Mouse (Mus musculus) urinary bladder, postnatal 10 days (tissue): ENCODE results near the gene Tmem128.

Experiments used
- DNase-seq: peaks from one replicate; pipeline ENCODE4 v3.0.0; 2022; ENCODE audit warnings: low spot score

The Tmem128 gene

DNA sequence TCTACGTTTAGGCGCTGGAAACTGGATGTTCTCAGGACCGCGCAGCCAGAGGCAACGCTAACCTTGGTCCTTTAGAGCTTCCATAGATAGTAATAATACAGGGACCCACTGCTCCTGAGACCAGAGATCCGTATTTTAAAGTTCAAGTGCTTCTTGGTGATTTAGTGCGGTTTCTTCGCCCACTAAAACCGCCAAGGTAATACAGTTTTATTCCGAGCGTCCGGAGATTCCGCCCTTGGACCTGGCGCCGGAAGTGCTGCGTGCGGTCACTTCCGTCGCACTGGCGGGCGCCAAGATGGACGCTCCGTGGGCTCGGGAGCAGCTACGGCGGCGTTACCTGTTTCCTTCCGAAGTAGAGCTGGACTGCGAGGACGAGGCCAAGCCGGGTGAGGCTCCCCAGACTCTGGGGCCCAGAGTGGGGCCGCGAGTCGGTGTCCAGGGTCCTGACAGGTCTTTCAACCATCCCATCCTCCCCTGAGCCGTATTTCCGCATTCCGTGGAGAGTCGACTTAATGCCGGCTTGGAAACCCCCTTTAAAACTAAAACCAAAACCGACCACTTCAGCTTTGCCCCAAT lies at the start of gene Tmem128:
Gene Tmem128 (plus strand): TSS at position 79 of the 576 bp plus-strand sequence.
- DNase-seq, result no peak

DNA sequence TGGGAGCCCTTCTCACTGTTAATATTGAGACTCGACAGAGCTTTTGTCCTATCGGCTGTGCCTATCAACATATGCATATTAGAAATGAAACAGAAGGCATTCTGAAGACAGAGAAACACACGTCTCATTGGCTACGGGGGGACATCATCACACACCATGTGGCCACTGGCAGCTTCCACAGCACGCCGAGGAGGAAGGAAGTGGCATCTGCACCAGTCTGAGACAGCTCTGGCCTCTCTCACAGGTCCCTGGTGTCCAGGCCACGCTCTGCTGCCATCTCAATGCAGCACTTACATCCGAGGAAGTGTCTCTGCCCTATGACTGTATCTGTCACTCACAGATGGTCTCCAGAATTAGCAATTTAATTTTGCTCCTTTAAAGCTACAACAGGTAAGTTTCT lies 48.3 kb upstream of the Tmem128 start:
- DNase-seq, result no peak

DNA sequence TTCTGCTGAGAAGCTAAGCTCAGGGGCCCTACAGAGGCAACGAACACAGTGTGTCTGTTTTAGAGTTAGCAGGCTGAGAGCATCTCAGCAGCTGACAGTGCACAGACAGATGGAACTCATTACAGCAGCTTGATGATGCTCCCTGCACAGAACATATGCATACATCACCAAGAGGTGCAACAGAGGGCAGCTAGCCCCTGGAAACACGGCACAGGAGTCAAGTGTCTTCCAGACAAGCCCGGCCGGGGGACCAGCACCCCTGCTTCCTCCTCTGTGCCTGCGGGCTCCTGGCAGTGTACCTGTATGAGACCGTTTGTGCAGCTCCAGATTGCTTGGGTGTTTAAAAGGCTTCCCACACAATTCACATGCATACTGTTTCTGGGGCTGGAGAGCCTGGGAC lies 47.0 kb upstream of the Tmem128 start:
- DNase-seq, result no peak

DNA sequence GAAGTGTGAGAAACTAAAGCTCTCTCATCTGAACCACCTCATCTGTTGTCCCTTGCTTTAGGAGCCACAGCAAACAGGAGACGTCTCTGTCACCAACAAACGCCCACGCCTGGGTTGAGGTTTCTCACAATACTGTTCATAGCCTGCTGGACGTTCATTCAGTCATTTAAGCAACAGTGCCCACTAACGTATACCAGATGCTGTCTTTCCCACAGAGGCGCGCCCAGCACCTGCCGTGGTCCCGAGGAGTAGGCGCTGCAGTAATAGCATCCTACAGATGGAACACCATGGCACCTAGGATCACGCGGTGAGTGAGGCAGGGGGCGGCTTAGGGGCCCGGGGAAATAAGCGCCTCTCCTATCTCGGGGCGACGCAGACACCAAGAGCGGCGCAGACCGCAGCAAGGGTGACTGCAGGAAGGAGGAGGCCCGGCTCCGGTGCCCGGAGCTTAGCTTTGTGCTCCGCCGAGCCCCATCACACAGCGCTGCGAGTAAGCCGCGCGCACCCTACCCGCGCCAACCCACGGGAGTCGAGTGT lies 40.1 kb upstream of the Tmem128 start:
- no peak for DNase-seq

DNA sequence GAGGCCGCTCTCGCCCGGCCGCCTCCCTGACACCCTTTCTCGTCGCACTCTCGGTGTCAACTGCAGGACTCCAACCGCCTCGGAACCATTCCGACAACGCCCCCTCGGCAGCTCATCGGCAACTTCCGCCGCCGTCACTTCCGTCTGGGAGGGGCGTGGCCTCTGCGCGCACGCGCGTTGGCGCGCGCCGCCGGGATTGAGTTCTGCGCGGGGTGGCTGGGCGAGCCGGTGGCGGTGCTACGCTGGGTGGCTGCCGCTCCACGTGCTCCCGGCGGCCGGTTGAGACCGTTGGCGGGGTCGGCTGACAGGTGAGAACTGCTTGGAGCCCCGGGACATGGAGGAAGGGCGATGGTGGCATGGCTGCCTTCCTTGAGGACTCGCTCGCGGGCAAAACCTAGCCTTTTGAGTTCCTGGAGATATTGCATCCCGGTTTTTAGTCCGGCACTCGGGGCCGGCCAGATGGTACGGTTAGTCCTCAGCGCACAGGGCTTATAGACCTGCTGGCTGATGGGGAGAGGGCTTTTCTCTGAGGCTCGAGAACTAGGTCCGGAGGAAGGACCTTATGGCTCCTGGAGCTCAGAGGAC lies 39.6 kb upstream of the Tmem128 start, which contains the start of the genes Zbtb49 and Lyar:
Gene Zbtb49 (minus strand): TSS at position 130 of the 585 bp plus-strand sequence.
Gene Lyar (plus strand): TSS at position 143 of the 585 bp plus-strand sequence.
- DNase-seq, result peak; percentile 84

DNA sequence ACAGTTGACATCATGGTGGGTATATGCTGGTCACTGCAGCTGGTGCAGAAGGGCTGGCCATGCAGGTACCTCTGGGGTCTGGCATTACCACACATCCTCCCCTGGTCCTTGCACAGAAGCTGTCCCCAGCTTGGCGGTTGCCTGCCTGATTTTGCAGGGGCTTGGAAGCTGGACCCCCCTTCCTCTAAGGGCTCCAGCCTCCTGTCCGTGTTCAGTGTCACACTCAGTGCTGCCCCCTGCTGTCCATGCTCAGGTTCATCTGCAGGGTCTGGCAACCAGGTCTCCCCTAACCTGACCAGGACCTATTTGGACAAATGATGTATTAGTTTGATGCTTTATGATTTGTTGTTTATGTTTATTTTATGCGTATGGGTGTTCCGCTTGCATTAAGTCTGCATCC lies 24.6 kb upstream of the Tmem128 start:
- no peak for DNase-seq

DNA sequence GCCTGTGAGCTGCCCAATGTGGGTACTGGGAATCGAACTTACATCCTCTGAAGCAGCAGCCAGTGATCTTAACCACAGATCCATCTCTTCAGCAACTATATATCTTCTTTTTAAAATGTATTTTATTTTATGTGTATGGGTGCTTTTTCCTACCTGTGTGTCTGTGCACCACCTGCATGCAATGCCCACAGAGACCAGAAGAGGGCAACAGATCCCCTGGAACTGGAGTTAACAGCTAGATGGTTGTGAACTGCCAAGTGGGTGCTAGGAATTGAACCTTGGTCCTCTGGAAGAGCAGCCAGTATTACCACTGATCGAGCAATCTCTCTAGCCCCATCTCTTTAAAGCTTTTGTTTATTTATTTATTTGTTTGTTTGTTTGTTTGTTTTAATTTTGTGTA lies 23.4 kb upstream of the Tmem128 start:
- DNase-seq, result no peak

DNA sequence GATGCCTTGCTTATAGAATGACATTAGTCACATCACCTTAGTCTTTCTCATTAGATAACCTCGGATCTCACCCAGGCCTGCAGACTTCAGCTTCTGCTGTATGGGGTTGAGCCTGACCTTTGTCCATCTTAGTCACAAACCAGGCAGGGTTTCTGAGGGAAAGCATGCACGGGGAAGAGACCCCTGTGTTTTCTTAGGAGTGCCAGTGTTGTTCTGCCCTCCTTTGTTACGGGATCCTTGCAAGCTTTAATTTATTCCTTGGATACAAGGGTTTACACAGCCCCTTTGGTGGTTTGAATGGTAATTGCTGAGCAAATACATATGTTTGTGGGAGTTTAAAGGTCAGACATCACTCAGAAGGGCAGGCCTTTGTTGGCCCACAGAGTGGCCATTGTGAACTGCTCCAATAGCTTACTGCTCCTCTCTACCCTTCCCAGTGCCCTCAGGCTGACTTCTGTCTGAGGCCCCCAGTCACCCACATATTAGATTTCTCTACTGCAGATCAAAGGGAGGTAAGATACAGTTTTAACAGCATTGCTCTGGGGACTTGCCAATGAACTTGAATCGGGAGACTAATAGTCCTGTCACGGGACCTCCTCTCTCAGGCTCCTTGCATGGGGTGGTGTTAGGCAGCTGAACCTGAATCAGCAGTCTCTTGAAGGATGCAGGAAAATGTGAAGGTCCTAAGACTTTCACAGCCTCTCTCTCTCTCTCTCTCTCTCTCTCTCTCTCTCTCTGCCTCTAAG lies 19.1 kb upstream of the Tmem128 start:
- DNase-seq, result no peak

DNA sequence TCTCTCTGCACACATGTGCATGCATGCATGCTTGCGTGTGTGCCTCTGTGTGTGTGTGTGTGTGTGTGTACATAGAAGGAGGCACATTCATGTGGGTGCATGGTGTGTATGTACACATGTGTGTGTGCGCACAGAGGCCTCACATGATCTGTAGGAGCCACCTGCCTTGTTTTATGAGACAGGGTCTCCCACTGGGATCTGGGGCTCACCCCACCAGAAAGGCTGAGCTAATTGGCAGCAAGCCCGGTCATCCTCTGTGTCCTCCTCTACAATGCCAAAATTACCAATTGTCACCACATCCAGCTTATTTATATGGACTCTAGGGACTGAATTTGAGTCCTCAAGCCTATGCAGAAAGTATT lies 18.5 kb upstream of the Tmem128 start:
- no peak for DNase-seq

DNA sequence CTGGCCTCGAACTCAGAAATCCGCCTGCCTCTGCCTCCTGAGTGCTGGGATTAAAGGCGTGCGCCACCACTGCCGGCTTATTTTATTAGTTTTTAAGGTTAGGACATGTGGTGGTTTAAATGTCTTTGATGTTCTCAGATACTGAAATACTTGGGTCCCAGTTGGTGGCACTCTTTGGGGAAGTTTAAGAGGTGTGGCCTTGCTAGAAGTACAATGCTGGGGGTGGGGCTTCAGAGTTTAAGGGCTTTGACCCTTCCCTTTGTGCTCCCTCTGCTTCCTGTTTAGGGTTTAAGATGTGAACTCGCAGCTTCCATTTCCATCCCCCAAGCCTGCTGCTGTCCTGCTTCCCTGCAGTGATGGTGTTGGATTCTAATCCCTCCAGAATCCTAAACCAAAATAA lies 18.0 kb upstream of the Tmem128 start:
- DNase-seq, result no peak

DNA sequence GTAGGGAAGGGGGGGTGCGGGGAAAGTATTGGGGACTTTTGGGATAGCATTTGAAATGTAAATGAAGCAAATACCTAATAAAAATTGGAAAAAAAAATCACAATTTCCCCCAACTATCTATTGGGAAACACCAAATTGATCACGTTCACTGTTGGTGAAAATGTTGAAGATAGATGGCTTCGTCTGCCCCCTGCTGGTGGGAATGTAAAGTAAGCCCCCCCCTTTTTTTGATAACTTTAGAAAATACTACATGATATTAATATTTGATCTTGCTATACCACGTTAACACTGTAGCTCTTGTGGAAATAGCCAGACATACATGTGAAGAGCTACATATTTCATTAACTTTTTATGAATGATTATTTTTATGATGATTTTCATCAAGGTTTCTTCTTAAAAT lies 4.8 kb upstream of the Tmem128 start:
- DNase-seq, result no peak

DNA sequence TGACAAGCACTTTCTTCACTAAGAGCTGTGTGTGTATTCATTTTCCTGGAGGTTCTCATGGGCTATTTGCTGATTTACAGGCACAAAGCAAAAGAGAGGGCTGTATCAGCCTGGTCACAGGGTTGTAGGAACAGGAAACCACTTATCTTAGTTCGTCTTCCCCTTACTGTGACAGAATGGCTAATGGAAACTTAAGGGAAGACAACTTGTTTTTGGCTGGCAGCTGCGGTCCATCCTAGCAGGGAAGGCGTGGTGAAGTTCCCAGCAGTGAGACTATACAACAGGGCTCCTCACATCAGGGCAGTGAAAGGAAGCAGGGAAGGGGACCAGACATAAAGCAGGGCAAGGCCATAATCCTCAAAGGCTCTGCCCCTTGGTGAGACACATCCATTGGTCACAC lies 4.3 kb upstream of the Tmem128 start:
- no peak for DNase-seq

DNA sequence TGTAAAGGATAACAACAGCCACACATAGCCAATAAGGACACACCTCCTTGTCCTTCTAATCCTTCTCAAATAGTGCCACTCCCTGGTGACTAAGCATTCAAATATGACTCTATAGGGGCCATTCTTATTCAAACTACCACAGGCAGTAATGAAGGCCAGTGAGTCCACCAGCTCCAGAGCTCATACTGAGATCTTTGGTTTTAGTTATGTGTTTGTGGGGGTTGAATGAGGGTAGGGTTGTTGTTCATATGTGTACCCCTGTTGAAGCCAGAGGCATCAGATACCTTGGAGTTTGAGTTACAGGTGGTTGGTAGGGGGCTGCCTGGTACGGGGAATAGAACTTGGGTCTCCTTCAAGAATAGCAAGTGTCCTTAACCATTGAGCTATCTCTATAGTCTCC lies 3.4 kb upstream of the Tmem128 start:
- no peak for DNase-seq

DNA sequence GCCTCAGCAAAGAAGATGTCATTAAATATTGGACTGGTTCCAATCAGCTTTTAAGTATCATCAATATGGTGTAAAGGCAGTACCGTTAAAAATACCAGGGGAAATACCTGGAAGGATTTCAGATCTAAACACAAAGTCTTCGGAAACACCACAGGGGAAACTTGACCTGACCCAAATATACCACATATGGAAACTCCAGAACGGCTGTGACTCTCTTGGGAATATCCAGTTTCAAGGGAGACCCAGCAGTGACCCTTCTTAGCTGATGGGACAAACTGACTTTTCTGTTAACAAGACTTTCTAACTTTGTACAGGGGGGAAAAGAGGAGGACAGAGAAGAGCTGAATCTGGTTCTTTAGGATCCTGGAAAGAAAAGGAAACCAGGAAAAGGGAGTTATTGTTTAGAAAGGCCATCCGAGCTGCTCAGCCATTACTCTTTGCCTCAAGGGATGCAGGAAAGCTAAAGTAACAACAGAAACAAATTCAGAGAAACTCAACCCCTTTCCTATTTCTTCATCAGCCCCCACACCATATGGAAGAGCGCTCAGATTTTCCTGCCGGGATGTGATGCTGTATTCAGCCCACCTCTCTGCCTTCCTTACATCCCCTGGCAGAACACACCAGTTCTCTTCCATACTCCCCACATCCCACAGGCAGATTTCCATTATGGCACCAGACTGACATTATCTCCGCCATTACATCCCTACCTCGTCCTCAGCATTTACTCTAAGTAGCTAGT lies 1.8 kb upstream of the Tmem128 start:
- DNase-seq, result no peak

DNA sequence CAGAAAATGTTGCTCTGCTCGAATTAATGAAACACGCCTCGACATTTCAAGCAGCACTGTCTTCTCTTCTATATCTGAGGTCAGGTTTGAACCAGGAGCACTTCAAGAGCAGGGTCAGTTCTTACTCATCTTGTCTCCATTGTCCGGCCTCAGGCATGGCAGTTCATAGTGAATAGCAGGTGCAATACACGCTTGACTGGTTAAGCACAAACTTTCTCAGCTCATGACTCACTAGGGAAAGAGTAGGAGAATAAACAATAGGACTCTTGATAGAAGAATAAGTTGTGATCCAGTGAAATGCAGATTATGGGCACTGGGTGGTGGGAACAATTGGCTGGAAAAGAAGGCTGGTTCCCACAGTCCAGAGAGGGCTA lies 1.2 kb upstream of the Tmem128 start:
- DNase-seq, result no peak

DNA sequence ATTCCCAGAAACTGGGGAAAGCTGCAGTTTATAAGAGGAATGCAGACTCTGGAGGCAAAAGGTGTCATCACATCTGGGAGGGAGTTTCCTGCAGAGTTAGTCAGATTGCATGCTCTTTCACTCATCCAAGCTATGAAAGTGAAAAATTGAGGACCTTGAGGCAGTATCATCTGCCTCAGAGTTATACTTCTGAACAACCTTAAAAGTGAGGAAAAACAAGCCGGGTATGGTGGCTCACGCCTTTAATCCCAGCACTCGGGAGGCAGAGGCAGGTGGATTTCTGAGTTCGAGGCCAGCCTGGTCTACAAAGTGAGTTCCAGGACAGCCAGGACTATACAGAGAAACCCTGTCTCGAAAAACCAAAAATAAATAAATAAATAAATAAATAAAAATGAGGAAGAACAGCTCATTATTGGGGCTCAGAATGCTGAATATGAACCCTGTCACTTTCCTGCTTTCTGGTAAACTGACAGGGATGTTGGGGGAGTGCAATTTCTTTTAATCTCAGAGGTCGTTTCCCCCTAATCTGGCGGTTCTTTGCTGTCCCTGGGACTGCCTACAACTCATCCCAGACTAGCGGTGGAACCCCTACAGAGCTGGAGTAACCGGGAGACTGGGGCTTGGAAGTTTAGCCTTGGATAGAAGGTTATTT lies 404 bp upstream of the Tmem128 start:
- no peak for DNase-seq

DNA sequence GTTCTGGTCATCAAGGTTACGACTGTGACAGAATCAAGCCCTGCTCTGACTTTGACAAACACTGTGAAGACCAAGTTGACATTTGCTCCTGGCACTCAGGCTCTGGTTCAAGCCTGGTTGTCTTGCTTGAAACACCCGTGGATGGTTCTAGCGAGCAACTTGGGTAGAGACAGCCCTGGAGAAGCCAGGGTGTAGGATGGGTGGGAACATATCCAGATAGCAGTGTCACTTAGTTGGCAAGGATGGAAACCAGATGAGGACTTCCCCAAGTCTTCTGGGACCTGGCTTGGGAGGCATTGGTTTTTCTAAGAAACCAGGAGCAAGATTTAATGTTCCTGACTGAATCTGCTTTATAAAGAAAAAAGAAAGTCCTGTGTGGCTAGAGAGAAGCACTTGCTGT lies 11.0 kb downstream of the Tmem128 start:
- no peak for DNase-seq

DNA sequence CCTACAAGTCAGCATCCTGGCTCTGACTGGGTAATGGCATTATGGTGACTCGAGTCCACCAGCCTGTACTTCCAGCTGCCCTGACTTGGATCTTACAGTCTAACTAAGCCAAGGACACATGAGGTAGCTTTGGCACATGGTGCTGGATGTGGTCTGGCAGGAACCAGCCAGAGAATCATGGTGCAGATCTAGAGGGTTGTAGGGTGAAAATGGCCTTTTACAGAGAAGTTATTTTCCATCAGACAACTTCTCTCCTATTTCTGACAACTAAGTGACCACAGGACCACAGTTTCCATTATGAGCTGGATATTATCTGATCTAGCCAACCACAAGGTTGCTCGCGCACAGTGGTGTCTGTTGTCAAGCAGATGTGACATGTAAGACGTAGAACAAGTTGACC lies 13.8 kb downstream of the Tmem128 start:
- DNase-seq, result no peak

DNA sequence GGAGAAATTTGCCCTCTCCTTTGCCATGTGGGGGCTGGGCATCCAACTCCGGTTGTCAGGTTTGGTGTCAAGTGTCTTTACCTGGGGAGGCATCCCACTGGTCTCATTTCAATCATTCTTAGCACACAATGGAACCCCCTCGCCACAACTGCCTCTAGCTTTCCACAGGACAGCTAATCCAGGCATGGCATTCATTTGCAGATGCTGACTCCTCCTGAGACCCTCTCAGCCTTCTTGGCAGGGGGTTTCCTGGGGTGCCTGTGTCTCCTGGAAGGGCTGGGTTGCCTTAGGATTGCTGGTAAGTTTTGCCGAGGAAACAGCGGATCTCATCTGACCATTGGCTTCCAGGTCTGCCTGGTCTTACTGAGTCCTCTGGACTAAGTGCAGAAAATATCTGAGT lies 15.8 kb downstream of the Tmem128 start, which contains the start of gene Otop1:
Gene Otop1 (plus strand): TSS at position 202 of the 400 bp plus-strand sequence.
- DNase-seq, result no peak

DNA sequence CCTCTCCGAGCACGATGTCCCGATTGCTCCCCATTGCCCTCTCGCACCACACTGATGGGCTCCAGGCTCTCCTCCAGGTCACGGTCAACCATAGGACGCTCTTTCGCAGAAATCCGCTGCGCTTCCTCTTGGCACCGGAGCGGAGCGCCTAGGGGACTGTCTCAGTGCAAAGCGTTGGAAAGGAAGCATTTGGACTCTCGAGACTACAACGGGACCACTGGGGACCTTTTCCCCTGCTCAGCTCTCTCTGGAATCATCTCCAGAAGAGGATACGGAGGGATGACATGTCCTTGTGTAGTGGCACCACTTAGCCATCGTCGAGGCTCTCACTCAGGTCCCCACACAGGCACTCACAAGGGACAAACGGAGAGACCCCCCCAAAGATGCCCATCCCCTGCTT lies 16.5 kb downstream of the Tmem128 start:
- no peak for DNase-seq

DNA sequence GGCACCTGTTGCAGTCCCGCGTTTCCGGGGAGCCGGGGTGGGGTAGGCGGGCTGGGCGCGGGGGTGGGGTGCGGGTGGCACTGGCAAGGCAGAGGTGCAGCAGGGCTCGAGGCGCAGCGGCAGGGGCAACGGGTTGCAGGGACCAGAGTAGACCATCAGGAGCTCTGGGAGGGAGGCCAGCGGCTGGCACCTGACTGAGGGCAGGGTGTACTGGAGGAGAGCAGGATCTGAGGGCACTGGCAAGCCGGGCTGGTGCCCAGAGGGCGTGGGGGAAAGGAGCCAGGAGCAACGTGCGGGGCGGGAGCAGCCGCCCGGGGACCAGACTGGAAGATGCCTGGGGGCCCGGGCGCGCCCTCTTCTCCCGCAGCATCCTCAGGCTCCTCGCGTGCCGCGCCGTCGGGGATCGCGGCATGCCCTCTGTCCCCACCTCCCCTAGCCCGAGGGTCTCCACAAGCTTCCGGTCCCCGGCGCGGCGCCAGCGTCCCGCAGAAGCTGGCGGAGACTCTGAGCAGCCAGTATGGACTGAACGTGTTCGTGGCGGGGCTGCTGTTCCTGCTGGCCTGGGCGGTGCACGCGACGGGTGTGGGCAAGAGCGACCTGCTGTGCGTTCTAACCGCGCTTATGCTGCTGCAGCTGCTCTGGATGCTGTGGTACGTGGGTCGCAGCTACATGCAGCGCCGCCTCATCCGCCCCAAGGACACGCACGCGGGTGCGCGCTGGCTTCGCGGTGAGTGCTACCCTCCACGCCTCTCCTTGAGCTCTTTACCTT lies 17.3 kb downstream of the Tmem128 start:
- no peak for DNase-seq
